Mouse (Mus musculus) heart, embryonic 12.5 days (tissue): ENCODE measurements around the gene Myo9b. TPM values are rescaled to one million over a fixed set of nuclear protein-coding genes. Genes with fewer than 3 reads are reported as not detected.

Source experiments
- ATAC-seq: fragments of 200-750 bp; cut with Nextera tagmentation; 2 replicates; pipeline ENCODE4 v1.8.0; 2017; ENCODE audit warnings: moderate TSS enrichment, moderate library complexity; ENCODE audit not compliant: insufficient number of reproducible peaks, low FRiP score
- H3K27ac ChIP-seq: fragments of 300-500 bp; sonication (generic); 2 replicates; pipeline ENCODE4 v1.5.1; 2016; ENCODE audit warnings: mild to moderate bottlenecking, moderate library complexity; ENCODE audit not compliant: poor library complexity, severe bottlenecking
- H3K27me3 ChIP-seq: fragments of 300-500 bp; sonication (generic); replicated peaks from 2 replicates; pipeline ENCODE4 v1.6.1; 2016; ENCODE audit warnings: mild to moderate bottlenecking, moderate library complexity
- H3K36me3 ChIP-seq: fragments of 300-500 bp; sonication (generic); 2 replicates; pipeline ENCODE4 v1.6.1; 2016; ENCODE audit warnings: mild to moderate bottlenecking, moderate library complexity
- H3K4me1 ChIP-seq: fragments of 300-500 bp; sonication (generic); replicated peaks from 2 replicates; pipeline ENCODE4 v1.6.1; 2016; ENCODE audit warnings: mild to moderate bottlenecking
- H3K4me2 ChIP-seq: fragments of 300-500 bp; sonication (generic); 2 replicates; pipeline ENCODE4 v1.6.1; 2016; ENCODE audit warnings: mild to moderate bottlenecking, moderate library complexity
- H3K4me3 ChIP-seq: fragments of 300-500 bp; sonication (generic); 2 replicates; pipeline ENCODE4 v1.5.1; 2016; ENCODE audit warnings: mild to moderate bottlenecking
- H3K9ac ChIP-seq: fragments of 300-500 bp; sonication (generic); 2 replicates; pipeline ENCODE4 v1.6.1; 2016; ENCODE audit warnings: mild to moderate bottlenecking, moderate library complexity
- H3K9me3 ChIP-seq: fragments of 300-500 bp; sonication (generic); replicated peaks from 2 replicates; pipeline ENCODE4 v1.6.1; 2016; ENCODE audit warnings: mild to moderate bottlenecking, moderate library complexity
- WGBS: fragments of 180-500 bp; shearing (Covaris S2); methylation state at CpG from one replicate; pipeline ENCODE4 v1.1.7; 2016; 5-methylcytosine and 5-hydroxymethylcytosine counted together
- polyA plus RNA-seq: library from polyadenylated mRNA; unstranded; fragments of >200 nt; fragmentation: Nextera tagmentation; extraction: Ambion mirVana; gene quantifications from 2 replicates; pipeline ENCODE4 v1.2.1, GENCODE M21; 2016

Myo9b gene
- polyA plus RNA-seq, 1 experiment from 2014 or later: 28.1 TPM

DNA sequence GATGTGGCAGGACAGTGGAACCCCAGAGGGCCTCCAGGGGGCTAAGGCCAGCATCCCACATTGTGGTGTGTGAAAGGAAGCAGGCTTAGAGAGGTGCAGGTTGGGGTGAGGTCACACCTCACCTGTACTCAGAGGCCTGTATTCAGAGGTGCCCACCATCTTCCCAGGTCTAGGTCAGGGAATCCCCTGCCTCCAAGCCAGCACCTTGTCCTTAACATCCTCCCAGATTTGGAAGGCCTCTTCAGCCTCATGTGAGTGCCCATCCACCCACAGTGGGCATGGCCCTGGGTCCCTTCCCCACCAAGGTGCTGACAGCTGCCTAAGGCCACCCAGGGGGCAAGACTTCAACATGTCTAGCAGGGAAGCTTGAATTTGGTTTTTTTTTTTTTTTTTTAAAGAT lies 128.9 kb downstream of the Myo9b start:
- peaks cover 29% of the 10 kb centered on the region for H3K36me3 ChIP-seq
- H3K27ac ChIP-seq: no peak overlapping the region
- no peaks in the 10 kb centered on the region for H3K9me3 ChIP-seq
- no peak for ATAC-seq
- no peaks in the 10 kb centered on the region for H3K27me3 ChIP-seq
- no peak overlapping the region for H3K9ac ChIP-seq
- H3K4me3 ChIP-seq: no peak overlapping the region
- no peak overlapping the region for H3K4me2 ChIP-seq
- H3K4me1 ChIP-seq: peaks cover 14% of the 10 kb centered on the region

DNA sequence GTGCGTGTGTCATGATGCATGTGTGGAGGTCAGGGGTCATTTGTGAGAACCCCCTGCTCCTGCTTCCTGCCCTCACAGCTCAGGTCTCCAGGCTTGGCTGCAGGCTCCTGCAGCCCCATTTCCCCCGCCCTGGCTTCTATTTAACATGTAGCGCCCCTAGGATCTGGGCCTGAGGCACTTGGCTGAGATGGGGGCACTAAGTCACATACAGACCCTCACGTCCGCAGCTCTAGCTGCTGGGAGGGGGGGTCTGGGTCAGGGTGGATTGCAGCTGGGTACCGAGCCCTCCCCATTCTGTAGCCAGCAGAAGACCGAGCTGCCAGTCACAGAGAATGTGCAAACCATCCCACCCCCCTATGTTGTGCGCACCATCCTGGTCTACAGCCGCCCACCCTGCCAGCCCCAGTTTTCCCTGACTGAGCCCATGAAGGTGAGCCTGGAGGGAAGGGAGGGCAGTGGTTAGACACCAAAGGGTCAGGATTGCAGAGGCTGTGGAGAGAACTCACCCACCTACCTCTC lies 130.0 kb downstream of the Myo9b start:
- no peak for ATAC-seq
- Histone ChIP-seq H3K9ac (no peak overlapping the region), H3K9me3 (no peaks in the 10 kb centered on the region), H3K27ac (no peak overlapping the region), H3K4me1 (peaks cover 18% of the 10 kb centered on the region), H3K4me3 (no peak overlapping the region), H3K4me2 (no peak overlapping the region), H3K36me3 (peaks cover 33% of the 10 kb centered on the region), H3K27me3 (no peaks in the 10 kb centered on the region)
- WGBS: 88% methylated on average over 9 of the region's 9 CpGs

DNA sequence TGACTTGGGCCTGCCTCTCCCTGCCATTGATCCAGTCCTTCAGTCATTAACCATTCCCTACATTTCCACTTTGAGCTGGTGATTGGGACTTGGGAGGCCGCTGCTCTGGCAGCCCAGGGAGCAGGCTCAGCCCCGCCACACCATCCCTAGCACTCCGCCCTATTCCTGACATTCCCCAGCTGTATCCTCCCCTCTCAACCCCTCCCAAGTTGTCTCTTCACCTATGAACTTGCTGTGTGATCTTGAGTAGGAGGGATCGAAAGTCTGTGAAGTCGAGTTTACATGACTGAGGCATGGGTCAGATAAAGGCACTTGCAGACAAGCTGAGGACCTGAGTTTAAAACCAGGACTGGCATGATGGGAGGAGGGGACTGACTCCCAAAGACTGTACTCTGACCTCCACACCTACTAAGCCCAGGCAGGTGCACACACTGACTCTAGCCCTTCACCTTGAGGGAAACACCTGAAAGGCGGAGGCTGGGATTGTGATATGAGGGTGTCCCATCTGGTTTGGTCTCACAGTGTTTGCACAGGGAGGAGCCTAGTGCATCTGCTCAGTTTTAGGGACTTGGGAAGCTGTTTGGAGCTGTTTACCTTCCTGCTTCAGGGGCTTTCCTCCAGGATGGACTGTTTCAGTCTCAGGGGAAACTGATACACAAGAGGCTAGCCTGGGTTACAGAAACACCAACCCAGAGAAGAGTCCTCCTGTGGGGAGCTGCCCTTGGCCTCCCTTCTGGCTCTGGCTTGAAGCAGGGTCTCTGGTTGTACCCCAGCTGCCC lies 130.8 kb downstream of the Myo9b start:
- Histone ChIP-seq H3K27ac (no peak overlapping the region), H3K9me3 (no peaks in the 10 kb centered on the region), H3K36me3 (peaks cover 39% of the 10 kb centered on the region), H3K9ac (no peak overlapping the region; the same call in 1 of the 2 replicates), H3K4me3 (no peak overlapping the region), H3K4me1 (peaks cover 18% of the 10 kb centered on the region), H3K27me3 (no peaks in the 10 kb centered on the region), H3K4me2 (no peak overlapping the region)
- WGBS: 71% methylated on average over 6 of the region's 6 CpGs
- no peak for ATAC-seq

DNA sequence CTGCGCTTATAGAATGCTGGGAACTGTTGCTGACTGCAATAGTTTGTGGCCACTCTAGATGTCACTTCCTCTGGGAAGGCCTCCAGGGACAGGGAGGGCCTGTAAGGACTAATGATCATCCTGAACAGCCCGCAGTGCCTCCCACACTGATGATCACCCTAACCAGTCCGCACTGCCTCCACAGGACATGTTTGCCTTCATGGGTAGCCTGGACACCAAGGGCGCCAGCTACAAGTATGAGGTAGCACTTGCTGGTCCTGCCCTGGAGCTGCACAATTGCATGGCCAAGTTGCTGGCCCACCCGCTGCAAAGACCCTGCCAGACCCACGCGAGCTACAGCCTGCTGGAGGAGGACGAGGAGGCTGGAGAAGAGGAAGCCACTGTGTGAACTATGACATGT lies 131.5 kb downstream of the Myo9b start:
- Histone ChIP-seq H3K4me2 (no peak overlapping the region), H3K27me3 (no peaks in the 10 kb centered on the region), H3K4me3 (no peak overlapping the region), H3K27ac (no peak overlapping the region), H3K9ac (no peak overlapping the region), H3K4me1 (peaks cover 18% of the 10 kb centered on the region), H3K9me3 (no peaks in the 10 kb centered on the region), H3K36me3 (peaks cover 39% of the 10 kb centered on the region)
- 91% methylated on average over 8 of the region's 8 CpGs for WGBS
- no peak for ATAC-seq

DNA sequence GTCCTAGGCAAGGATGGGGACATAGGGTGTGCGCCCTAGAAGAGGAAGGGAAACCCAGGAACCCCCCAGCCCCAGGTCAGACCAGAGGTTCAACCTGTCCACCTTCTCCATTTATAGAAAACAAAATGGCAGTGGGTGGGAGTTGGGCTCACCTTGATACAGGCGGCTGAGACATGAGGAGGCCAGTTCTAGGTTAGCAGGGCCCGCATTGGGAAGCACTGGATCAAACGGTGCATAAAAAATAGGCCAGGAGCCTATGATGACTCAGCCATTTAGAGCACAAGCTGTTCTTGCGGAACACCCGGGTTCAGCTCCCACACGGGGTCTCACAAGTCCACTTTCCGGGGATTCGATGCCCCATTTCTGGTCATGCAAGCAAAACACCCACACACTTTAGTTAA lies 132.4 kb downstream of the Myo9b start:
- Histone ChIP-seq H3K27me3 (no peaks in the 10 kb centered on the region), H3K4me3 (no peak overlapping the region), H3K27ac (no peak overlapping the region), H3K36me3 (peaks cover 39% of the 10 kb centered on the region), H3K9ac (no peak overlapping the region), H3K4me2 (peak overlapping the region; percentile 79; the same call in 1 of the 2 replicates), H3K9me3 (no peaks in the 10 kb centered on the region), H3K4me1 (peaks cover 18% of the 10 kb centered on the region)
- ATAC-seq: no peak
- WGBS: 87% methylated on average over 9 of the region's 9 CpGs

DNA sequence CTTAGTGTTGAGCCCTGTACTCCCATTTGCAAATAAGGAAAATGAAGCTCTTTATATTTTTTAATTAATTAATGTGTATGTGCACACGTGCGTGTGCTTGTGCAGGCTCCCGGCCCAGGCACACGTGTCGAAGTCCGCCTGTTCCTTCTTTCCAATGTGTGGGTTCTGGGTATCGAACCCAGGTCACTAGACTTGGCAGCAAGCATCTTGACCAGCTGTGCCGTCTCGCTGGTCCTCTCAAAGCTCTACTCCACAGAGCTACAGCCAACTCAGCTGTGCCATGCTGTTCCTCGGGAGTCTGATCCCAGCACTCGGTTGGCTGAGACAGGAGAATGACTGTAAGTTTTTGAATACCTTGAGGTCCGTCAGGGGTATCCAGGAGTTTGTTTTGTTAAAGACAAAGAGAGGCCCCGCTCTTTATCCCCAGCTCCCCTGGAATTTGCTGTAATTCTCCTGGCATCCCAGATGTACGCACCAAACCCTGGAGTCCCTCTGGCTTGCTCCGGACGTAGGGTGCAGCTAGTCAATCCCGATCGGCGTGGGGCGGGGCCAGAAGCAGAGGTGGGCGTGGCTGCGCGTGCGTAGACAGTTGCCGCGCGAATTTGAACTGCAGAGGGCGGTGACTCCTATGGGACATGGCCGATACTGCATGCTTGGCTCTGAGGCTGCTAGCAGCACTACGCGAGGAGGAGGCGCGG lies 133.0 kb downstream of the Myo9b start, which contains the start of gene Ankle1:
Gene Ankle1, plus strand, starts transcription at position 610 of the 698 bp plus-strand sequence.
- H3K27me3 ChIP-seq: no peaks in the 10 kb centered on the region
- peak; percentile 91 for ATAC-seq

DNA sequence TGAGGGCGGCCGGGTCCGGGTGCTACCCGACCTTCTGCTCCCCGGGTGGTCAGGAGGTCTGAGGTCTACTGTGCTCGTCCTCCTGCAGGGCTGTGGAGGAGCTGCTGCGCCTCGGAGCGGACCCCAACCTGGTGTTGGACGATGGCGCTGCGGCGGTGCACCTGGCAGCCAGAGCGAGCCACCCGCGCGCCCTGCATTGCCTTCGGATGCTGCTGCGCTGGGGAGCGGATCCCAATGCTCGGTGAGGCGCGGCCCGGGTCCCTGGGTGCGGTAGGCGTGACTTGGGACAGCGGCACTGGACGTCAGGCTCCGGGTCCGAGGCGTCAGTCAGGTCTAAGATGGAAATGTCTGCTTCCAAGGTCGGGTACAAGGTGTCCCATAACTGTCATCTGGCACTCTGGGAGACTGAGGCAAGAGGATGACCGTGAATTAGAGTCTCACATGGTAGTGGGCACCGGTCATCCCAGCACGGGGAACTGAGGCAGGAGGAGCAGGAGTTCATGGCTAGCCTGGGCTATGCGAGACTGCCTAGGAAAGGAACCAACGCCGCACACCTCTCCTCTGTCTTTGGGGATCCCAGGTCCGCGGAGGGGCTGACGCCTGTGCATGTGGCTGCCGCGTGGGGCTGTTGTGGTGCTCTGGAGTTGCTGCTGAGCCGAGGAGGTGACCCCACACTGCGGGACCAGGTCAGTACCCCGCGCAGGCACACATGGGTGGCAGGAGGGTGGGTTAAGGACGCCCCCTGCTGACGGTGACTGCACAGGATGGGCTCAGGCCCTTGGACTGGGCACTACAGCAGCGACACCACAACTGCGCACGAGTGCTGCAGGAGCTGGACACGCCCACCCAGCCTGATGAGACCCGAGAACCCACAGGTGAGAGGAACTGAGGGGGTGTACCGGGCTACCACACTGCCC lies 133.8 kb downstream of the Myo9b start:
- Histone ChIP-seq H3K36me3 (peaks cover 36% of the 10 kb centered on the region), H3K4me1 (peaks cover 18% of the 10 kb centered on the region), H3K27ac (no peak overlapping the region), H3K4me3 (peak overlapping the region; percentile 71), H3K9me3 (no peaks in the 10 kb centered on the region), H3K4me2 (peak overlapping the region; percentile 79), H3K27me3 (no peaks in the 10 kb centered on the region), H3K9ac (peak overlapping the region; percentile 80)
- ATAC-seq: peak; percentile 78
- WGBS: under 1% methylated on average over 55 of the region's 55 CpGs

More for the DNA sequence above, 133.0 kb downstream of the Myo9b start, which contains the start of gene Ankle1:
- Histone ChIP-seq H3K27ac (no peak within 1 kb of the TSS), H3K4me2 (peak within 1 kb of the TSS; percentile 79), H3K36me3 (peaks cover 41% of the 10 kb centered on the region), H3K4me1 (peaks cover 18% of the 10 kb centered on the region), H3K9me3 (no peaks in the 10 kb centered on the region), H3K9ac (peak within 1 kb of the TSS; percentile 80), H3K4me3 (peak within 1 kb of the TSS; percentile 71)
- WGBS: 16% methylated on average over 33 of the region's 33 CpGs

DNA sequence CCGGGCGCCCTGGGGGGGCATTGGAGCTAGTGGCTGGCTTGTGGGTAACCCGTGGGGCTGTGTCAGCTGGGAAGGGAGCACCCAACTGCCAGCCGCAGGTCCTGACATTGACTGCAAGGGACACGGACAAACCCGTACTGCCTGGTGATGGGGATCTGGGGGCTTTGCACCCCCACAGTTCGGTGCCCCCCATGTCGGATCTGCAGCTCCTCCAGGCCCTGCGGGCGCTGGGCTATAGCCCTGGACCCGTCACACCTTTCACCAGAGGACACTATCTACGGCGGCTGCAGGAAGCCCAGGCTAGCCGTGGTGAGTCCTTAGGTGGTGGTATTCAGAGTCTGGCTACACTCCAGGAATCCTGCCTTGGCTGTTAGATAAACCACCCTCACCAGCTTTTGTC lies 134.9 kb downstream of the Myo9b start:
- H3K27ac ChIP-seq: no peak overlapping the region
- ATAC-seq: no peak
- no peaks in the 10 kb centered on the region for H3K27me3 ChIP-seq
- 88% methylated on average over 14 of the region's 14 CpGs for WGBS
- H3K36me3 ChIP-seq: peaks cover 36% of the 10 kb centered on the region
- H3K4me1 ChIP-seq: peaks cover 18% of the 10 kb centered on the region
- H3K9me3 ChIP-seq: no peaks in the 10 kb centered on the region
- peak overlapping the region; percentile 7; the same call in 1 of the 2 replicates for H3K9ac ChIP-seq
- no peak overlapping the region for H3K4me3 ChIP-seq
- 0 out of 2 replicates have a peak overlapping the region, but pooled peaks have one; percentile 79 for H3K4me2 ChIP-seq

DNA sequence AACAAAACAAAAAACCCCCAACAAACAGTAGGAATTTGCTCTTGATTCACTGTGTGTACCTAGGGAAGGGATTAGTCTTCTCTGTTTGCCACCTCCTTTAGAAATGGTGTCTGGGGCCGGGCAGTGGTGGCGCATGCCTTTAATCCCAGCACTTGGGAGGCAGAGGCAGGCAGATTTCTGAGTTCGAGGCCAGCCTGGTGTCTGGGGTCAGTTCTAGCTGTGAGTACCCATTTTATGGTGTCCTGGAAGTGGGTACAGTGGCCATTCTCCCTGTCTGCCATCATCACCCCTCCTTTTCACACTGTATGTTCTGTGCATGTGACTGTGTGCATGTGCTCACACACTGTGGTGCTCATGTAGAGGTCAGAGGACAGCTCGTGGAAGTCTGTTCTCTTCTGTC lies 135.7 kb downstream of the Myo9b start:
- Histone ChIP-seq H3K36me3 (peaks cover 33% of the 10 kb centered on the region), H3K27me3 (no peaks in the 10 kb centered on the region), H3K9ac (no peak overlapping the region), H3K9me3 (no peaks in the 10 kb centered on the region), H3K4me1 (peaks cover 18% of the 10 kb centered on the region), H3K4me3 (no peak overlapping the region), H3K27ac (no peak overlapping the region), H3K4me2 (no peak overlapping the region)
- ATAC-seq: no peak
- WGBS: 92% methylated on average over 4 of the region's 4 CpGs
